ENCODE assay signal across 16 mouse cellular contexts in the genomic region with DNA sequence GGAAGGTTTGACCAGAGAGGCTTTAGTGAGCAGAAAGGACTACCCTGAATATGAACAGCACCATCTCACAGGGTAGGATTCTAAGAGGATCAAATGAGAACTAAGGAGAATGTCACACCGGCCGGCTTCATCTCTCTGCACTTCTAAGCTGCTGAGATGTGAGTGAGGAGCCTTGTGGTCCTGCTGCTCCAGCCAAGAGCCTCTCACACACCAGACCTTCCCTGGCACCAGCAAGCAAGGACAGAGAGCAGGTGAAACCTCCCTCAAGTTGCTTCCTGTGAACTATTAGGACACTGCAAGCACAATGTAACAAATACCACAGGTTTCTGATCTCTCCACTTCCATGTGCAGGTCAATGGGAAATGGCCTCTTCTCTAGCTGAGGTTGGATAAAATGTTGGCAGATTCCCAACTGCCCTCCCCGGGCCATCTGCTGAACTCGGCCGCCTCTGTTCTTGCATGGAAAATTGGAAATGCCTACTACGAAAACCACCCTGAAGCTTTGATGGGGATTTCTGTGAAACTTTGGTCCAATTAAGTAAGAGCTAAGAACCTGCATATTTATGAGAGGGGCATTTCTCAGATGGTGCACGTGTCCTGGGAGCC.
DNase-seq lines count a peak whose midpoint lies in the region; ATAC-seq lines count a peak whose summit lies in the region.
"Had no signal": no experiment of that assay in that cellular context is flagged by ENCODE, and none has a peak within 500 bp of the region (broad histone marks: within the 10 kb centered on the region; RNA-seq: fewer than 3 reads in every experiment).

No protein-coding gene starts in this region.

- H3K4me2 ChIP-seq in forebrain, embryonic 16.5 days (ENCODE audit: low read length) = no peak overlapping the region
- H3K4me2 ChIP-seq: embryonic facial prominence, embryonic 15.5 days; kidney, embryonic 15.5 days; liver, embryonic 13.5 days had no signal

- peaks cover 34% of the 10 kb centered on the region for H3K4me1 ChIP-seq in forebrain, embryonic 16.5 days (replicated peaks; ENCODE audit: control insufficient read depth, insufficient read depth, low read length)
- H3K4me1 ChIP-seq: embryonic facial prominence, embryonic 15.5 days; liver, embryonic 13.5 days had no signal

- H3K27me3 ChIP-seq in forebrain, embryonic 16.5 days (replicated peaks; ENCODE audit: control insufficient read depth, insufficient read depth, low read length) = no peaks in the 10 kb centered on the region
- H3K27me3 ChIP-seq: kidney, embryonic 15.5 days; liver, embryonic 13.5 days had no signal

- intact Hi-C loops in left cerebral cortex, postnatal 4 days (cut with DNase I) = no loop called here

- no peak overlapping the region for H3K9ac ChIP-seq in forebrain, embryonic 16.5 days (replicated peaks; ENCODE audit: low read depth, low read length)
- H3K9ac ChIP-seq: embryonic facial prominence, embryonic 15.5 days; kidney, embryonic 15.5 days; liver, embryonic 13.5 days had no signal

- 0 out of 2 replicates have a peak, but pooled peaks have one; percentile 2 for ATAC-seq in forebrain, embryonic 16.5 days
- ATAC-seq: midbrain, embryonic 16.5 days had no signal

- H3K9me3 ChIP-seq in forebrain, embryonic 16.5 days (ENCODE audit: control insufficient read depth, low read length) = no peaks in the 10 kb centered on the region
- H3K9me3 ChIP-seq: embryonic facial prominence, embryonic 15.5 days; kidney, embryonic 15.5 days; liver, embryonic 13.5 days had no signal

- WGBS in forebrain, embryonic 16.5 days = 18% methylated on average over 7 of the region's 7 CpGs

- H3K4me3 ChIP-seq in forebrain, embryonic 16.5 days (replicated peaks; ENCODE audit: low read length) = no peak overlapping the region
- H3K4me3 ChIP-seq: embryonic facial prominence, embryonic 15.5 days; kidney, embryonic 15.5 days; liver, embryonic 13.5 days had no signal

- 0 out of 2 replicates have a peak overlapping the region, but pooled peaks have one; percentile 3 for H3K27ac ChIP-seq in forebrain, embryonic 16.5 days (ENCODE audit: low read length)
- H3K27ac ChIP-seq: embryonic facial prominence, embryonic 15.5 days; kidney, embryonic 15.5 days; liver, embryonic 13.5 days; stomach, postnatal 0 days had no signal

- peak; percentile 74 for DNase-seq in left cerebral cortex, postnatal 4 days
- DNase-seq in left cerebral cortex, adult 8-10 months (ENCODE audit: low spot score in 2 of 2) = no peak
- DNase-seq in cerebellum, adult 11 months = peak; percentile 74
- DNase-seq in cerebellum, postnatal 14 days = peak; percentile 75 to 84
- no peak for DNase-seq in spleen, postnatal 10 days (ENCODE audit: low spot score in 2 of 2)
- DNase-seq in thymus, postnatal 36 days = no peak
- DNase-seq: adrenal gland, postnatal 14 days; B cell, adult 2 months; gastrocnemius, postnatal 10 days; liver, embryonic 13.5 days; thymus, postnatal 25 days had no signal

- no peaks in the 10 kb centered on the region for H3K36me3 ChIP-seq in forebrain, embryonic 16.5 days (ENCODE audit: control insufficient read depth, insufficient read depth)
- H3K36me3 ChIP-seq: embryonic facial prominence, embryonic 15.5 days; kidney, embryonic 15.5 days; liver, embryonic 13.5 days had no signal

Comparison
In these comparisons a context has a peak if more than half of its experiments do, and no peak if none do; other contexts are left out.
1. DNase-seq: peak in left cerebral cortex, postnatal 4 days (single experiment), cerebellum, adult 11 months (single experiment) and cerebellum, postnatal 14 days (2 of 2); none in left cerebral cortex, adult 8-10 months (0 of 2), spleen, postnatal 10 days (0 of 2) and thymus, postnatal 36 days (0 of 2).